15 mouse cellular contexts compared by ENCODE assay signal in the genomic region with DNA sequence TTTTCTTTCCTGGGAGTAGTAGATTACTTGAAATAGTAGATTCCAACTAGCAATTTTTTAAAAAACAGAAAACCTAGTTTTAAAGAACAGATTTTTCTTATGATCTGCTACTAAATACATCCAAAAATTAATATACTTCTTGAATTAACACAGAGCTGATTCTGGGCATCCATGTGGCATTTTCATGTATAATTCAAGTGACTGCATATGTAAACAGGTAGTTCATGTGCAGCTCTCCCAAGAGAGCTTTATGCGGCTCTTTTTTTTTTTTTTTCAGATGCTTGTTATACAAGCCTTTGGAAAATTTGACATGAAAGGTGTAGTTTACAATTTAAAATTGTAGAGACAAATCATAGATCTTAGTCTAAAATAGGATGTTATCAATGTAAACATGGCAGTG.
DNase-seq lines count a peak whose midpoint lies in the region; ATAC-seq lines count a peak whose summit lies in the region.
"Had no signal": no experiment of that assay in that cellular context is flagged by ENCODE, and none has a peak within 500 bp of the region (broad histone marks: within the 10 kb centered on the region; RNA-seq: fewer than 3 reads in every experiment).

No protein-coding gene starts in this region.

- H3K9me3 ChIP-seq in forebrain, embryonic 14.5 days (replicated peaks; ENCODE audit: control insufficient read depth, low read length) = no peaks in the 10 kb centered on the region; the same call in 1 of the 2 replicates
- H3K9me3 ChIP-seq in forebrain, embryonic 11.5 days (ENCODE audit: control insufficient read depth, low read length) = no peaks in the 10 kb centered on the region; the same call in 1 of the 2 replicates
- H3K9me3 ChIP-seq in forebrain, embryonic 16.5 days (ENCODE audit: control insufficient read depth, low read length) = 0 out of 2 replicates have a peak, but pooled peaks cover 4% of the 10 kb centered on the region
- H3K9me3 ChIP-seq in forebrain, embryonic 10.5 days = peaks cover 7% of the 10 kb centered on the region
- H3K9me3 ChIP-seq: embryonic facial prominence, embryonic 12.5 days had no signal

- H3K9ac ChIP-seq in forebrain, embryonic 14.5 days (ENCODE audit: low read length) = no peak overlapping the region
- H3K9ac ChIP-seq in forebrain, embryonic 11.5 days (ENCODE audit: low read length) = no peak overlapping the region
- H3K9ac ChIP-seq in forebrain, embryonic 16.5 days (replicated peaks; ENCODE audit: low read depth, low read length) = no peak overlapping the region
- H3K9ac ChIP-seq: embryonic facial prominence, embryonic 12.5 days had no signal

- intact Hi-C loops in gastrocnemius, postnatal 14 days (cut with DNase I; ENCODE audit: low total_unique reads) = no loop called here

- 74% methylated on average over 1 of the region's 1 CpGs for WGBS in forebrain, embryonic 14.5 days
- WGBS in forebrain, embryonic 11.5 days = 93% methylated on average over 1 of the region's 1 CpGs
- WGBS in forebrain, embryonic 16.5 days = 58% methylated on average over 1 of the region's 1 CpGs
- WGBS in forebrain, embryonic 10.5 days = 98% methylated on average over 1 of the region's 1 CpGs

- no peak overlapping the region for H3K4me3 ChIP-seq in forebrain, embryonic 14.5 days (ENCODE audit: low read depth, low read length)
- H3K4me3 ChIP-seq in forebrain, embryonic 11.5 days (ENCODE audit: low read depth, low read length) = no peak overlapping the region
- H3K4me3 ChIP-seq in forebrain, embryonic 16.5 days (replicated peaks; ENCODE audit: low read length) = no peak overlapping the region
- no peak overlapping the region for H3K4me3 ChIP-seq in forebrain, embryonic 10.5 days
- H3K4me3 ChIP-seq: embryonic facial prominence, embryonic 10.5 days; embryonic facial prominence, embryonic 12.5 days had no signal

- H3K36me3 ChIP-seq in forebrain, embryonic 14.5 days (ENCODE audit: control insufficient read depth, insufficient read depth, low read length) = no peaks in the 10 kb centered on the region
- H3K36me3 ChIP-seq in forebrain, embryonic 11.5 days (ENCODE audit: control insufficient read depth, insufficient read depth, low read length) = no peaks in the 10 kb centered on the region
- no peaks in the 10 kb centered on the region for H3K36me3 ChIP-seq in forebrain, embryonic 16.5 days (ENCODE audit: control insufficient read depth, insufficient read depth)
- H3K36me3 ChIP-seq in forebrain, embryonic 10.5 days (replicated peaks) = peaks cover 10% of the 10 kb centered on the region

- peak; percentile 50; the same call in 1 of the 2 replicates for ATAC-seq in forebrain, embryonic 14.5 days
- ATAC-seq in forebrain, embryonic 11.5 days (replicated peaks; ENCODE audit: low FRiP score) = no peak
- ATAC-seq in forebrain, embryonic 16.5 days = peak; percentile 78

- DNase-seq in forebrain, embryonic 14.5 days (ENCODE audit: low spot score) = peak; percentile 14
- DNase-seq in forebrain, embryonic 11.5 days (ENCODE audit: low spot score) = no peak
- DNase-seq in forebrain, embryonic 10.5 days (ENCODE audit: extremely low spot score, low spot score) = no peak
- no peak for DNase-seq in gastrocnemius, postnatal 14 days
- DNase-seq: adrenal gland, adult 2 months; adrenal gland, postnatal 10 days; adrenal gland, postnatal 25 days; cerebellum, adult 11-12 months; cerebellum, adult 2 months; cerebellum, adult 9-10 months; cerebellum, postnatal 10 days; cerebellum, postnatal 25 days had no signal

- no peak overlapping the region for H3K27ac ChIP-seq in forebrain, embryonic 14.5 days (ENCODE audit: low read depth, low read length)
- H3K27ac ChIP-seq in forebrain, embryonic 11.5 days (ENCODE audit: low read depth, low read length) = no peak overlapping the region
- no peak overlapping the region for H3K27ac ChIP-seq in forebrain, embryonic 16.5 days (ENCODE audit: low read length)
- H3K27ac ChIP-seq in forebrain, embryonic 10.5 days = no peak overlapping the region
- H3K27ac ChIP-seq: embryonic facial prominence, embryonic 10.5 days; embryonic facial prominence, embryonic 12.5 days had no signal

- no peak overlapping the region for H3K4me2 ChIP-seq in forebrain, embryonic 14.5 days (ENCODE audit: low read length)
- H3K4me2 ChIP-seq in forebrain, embryonic 11.5 days (ENCODE audit: low read depth, low read length, severe bottlenecking) = no peak overlapping the region
- H3K4me2 ChIP-seq in forebrain, embryonic 16.5 days (ENCODE audit: low read length) = no peak overlapping the region
- H3K4me2 ChIP-seq: embryonic facial prominence, embryonic 12.5 days had no signal

- H3K4me1 ChIP-seq in forebrain, embryonic 14.5 days (ENCODE audit: control insufficient read depth, insufficient read depth, low read length) = 0 out of 2 replicates have a peak, but pooled peaks cover 3% of the 10 kb centered on the region
- no peaks in the 10 kb centered on the region for H3K4me1 ChIP-seq in forebrain, embryonic 11.5 days (replicated peaks; ENCODE audit: control insufficient read depth, insufficient read depth, low read length)
- peaks cover 7% of the 10 kb centered on the region for H3K4me1 ChIP-seq in forebrain, embryonic 16.5 days (replicated peaks; ENCODE audit: control insufficient read depth, insufficient read depth, low read length)
- peaks cover 7% of the 10 kb centered on the region for H3K4me1 ChIP-seq in forebrain, embryonic 10.5 days
- H3K4me1 ChIP-seq: embryonic facial prominence, embryonic 12.5 days had no signal

- H3K27me3 ChIP-seq in forebrain, embryonic 14.5 days (replicated peaks; ENCODE audit: control insufficient read depth, insufficient read depth, low read length) = no peaks in the 10 kb centered on the region
- H3K27me3 ChIP-seq in forebrain, embryonic 11.5 days (ENCODE audit: control insufficient read depth, insufficient read depth, low read length) = no peaks in the 10 kb centered on the region
- H3K27me3 ChIP-seq in forebrain, embryonic 16.5 days (replicated peaks; ENCODE audit: control insufficient read depth, insufficient read depth, low read length) = no peaks in the 10 kb centered on the region
- no peaks in the 10 kb centered on the region for H3K27me3 ChIP-seq in forebrain, embryonic 10.5 days (ENCODE audit: poor library complexity, severe bottlenecking)
- H3K27me3 ChIP-seq: embryonic facial prominence, embryonic 12.5 days had no signal
